In genomic region chr4:139001433-139001832, GRCm38 (mm10) we compare ENCODE assay signal across 9 mouse cellular contexts. TPM values are rescaled to one million over a fixed set of nuclear protein-coding genes. Genes with fewer than 3 reads are reported as not detected.
A peak's percentile ranks its signal among the peaks of the same experiment; 100 is the strongest.
DNase-seq lines count a peak whose midpoint lies in the region; ATAC-seq and TF ChIP-seq lines count a peak whose summit lies in the region.
"Had no signal": no experiment of that assay in that cellular context is flagged by ENCODE, and none has a peak within 500 bp of the region (broad histone marks: within the 10 kb centered on the region; RNA-seq: fewer than 3 reads in every experiment).

No protein-coding gene starts in this region.

- H3K9ac ChIP-seq in lung, embryonic 14.5 days: no peak overlapping the region

- DNase-seq in adrenal gland, adult (ENCODE audit: inconsistent age in 2 of 2, low spot score in 1 of 2): peak; percentile 59 to 78
- DNase-seq in adrenal gland, postnatal 4 days (ENCODE audit: low spot score in 2 of 2): no peak
- peak in 1 of 2 experiments; percentile 27 for DNase-seq in left cerebral cortex, adult 2 months (ENCODE audit: extremely low spot score in 1 of 2, low spot score in 2 of 2)
- DNase-seq in left cerebral cortex, adult 11 months (ENCODE audit: low spot score): no peak
- peak; percentile 18 for DNase-seq in embryonic facial prominence, embryonic 10.5 days (ENCODE audit: low spot score)
- DNase-seq in lung, embryonic 14.5 days: peak; percentile 48
- no peak for DNase-seq in thymus, postnatal 4 days
- no peak for DNase-seq in gastrocnemius, postnatal 10 days

- H3K4me3 ChIP-seq in left cerebral cortex, adult 2 months: no peak overlapping the region
- no peak overlapping the region for H3K4me3 ChIP-seq in embryonic facial prominence, embryonic 10.5 days
- H3K4me3 ChIP-seq in lung, embryonic 14.5 days (ENCODE audit: low read depth, low read length): no peak overlapping the region
- H3K4me3 ChIP-seq: megakaryocyte, embryonic 14.5 days had no signal

- intact Hi-C loops in left cerebral cortex, adult 2 months (cut with DNase I): loop anchor here (5.0 kb wide), 2 partner anchors 66 to 79 kb away; no protein-coding TSS in a partner anchor

- peaks cover 10% of the 10 kb centered on the region for H3K4me1 ChIP-seq in embryonic facial prominence, embryonic 10.5 days
- H3K4me1 ChIP-seq in lung, embryonic 14.5 days (ENCODE audit: insufficient read depth): no peaks in the 10 kb centered on the region

- ATAC-seq in lung, embryonic 14.5 days (ENCODE audit: insufficient read depth): no peak

- H3K4me2 ChIP-seq in lung, embryonic 14.5 days: no peak overlapping the region

- peak; percentile 55 for TF ChIP-seq CTCF in left cerebral cortex, adult 2 months (IDR thresholded peaks at IDR 0.05)
- peak; percentile 55 for TF ChIP-seq CTCF in lung, embryonic 14.5 days (IDR thresholded peaks at IDR 0.05; ENCODE audit: low read depth)

- no peaks in the 10 kb centered on the region for H3K36me3 ChIP-seq in embryonic facial prominence, embryonic 10.5 days (replicated peaks)
- H3K36me3 ChIP-seq in lung, embryonic 14.5 days (ENCODE audit: insufficient read depth): no peaks in the 10 kb centered on the region

- H3K9me3 ChIP-seq in embryonic facial prominence, embryonic 10.5 days: no peaks in the 10 kb centered on the region
- H3K9me3 ChIP-seq in lung, embryonic 14.5 days (ENCODE audit: low read depth, low read length): no peaks in the 10 kb centered on the region

- 34% methylated on average over 6 of the region's 6 CpGs for WGBS in embryonic facial prominence, embryonic 10.5 days
- WGBS in lung, embryonic 14.5 days: 12% methylated on average over 6 of the region's 6 CpGs

- H3K27ac ChIP-seq in left cerebral cortex, adult 2 months: no peak overlapping the region
- no peak overlapping the region for H3K27ac ChIP-seq in embryonic facial prominence, embryonic 10.5 days (replicated peaks)
- H3K27ac ChIP-seq in lung, embryonic 14.5 days (ENCODE audit: low read depth): no peak overlapping the region

- no peaks in the 10 kb centered on the region for H3K27me3 ChIP-seq in embryonic facial prominence, embryonic 10.5 days (replicated peaks; ENCODE audit: low read depth, poor library complexity, severe bottlenecking)
- no peaks in the 10 kb centered on the region for H3K27me3 ChIP-seq in lung, embryonic 14.5 days (ENCODE audit: insufficient read depth, low read length)

RNA-seq across cellular contexts. Expression of gene Tmco4, which starts 28.7 kb away (rescaled TPM):
- total RNA-seq in adrenal gland, postnatal 4 days (2021): 10 to 100 TPM; 16.4 to 20.8 TPM
- total RNA-seq in left cerebral cortex, adult 2 months (2021): 1 to 10 TPM; 2.0 to 3.7 TPM
- 1.1 and 1.6 TPM in 2 replicates for polyA plus RNA-seq in embryonic facial prominence, embryonic 10.5 days (2016; fragmentation: Nextera tagmentation; extraction: Ambion mirVana)
- 2.6 and 3.7 TPM in 2 replicates for polyA plus RNA-seq in lung, embryonic 14.5 days (2014; fragmentation: Nextera tagmentation; extraction: Ambion mirVana)
- 1 to 10 TPM; 3.8 to 4.5 TPM for total RNA-seq in gastrocnemius, postnatal 10 days (2021)

RNA-seq across cellular contexts. Expression of gene Rnf186, which starts 34.5 kb away (rescaled TPM):
- 1 to 10 TPM in 1 of 2 experiments, not detected in 1; 1.2 TPM for total RNA-seq in adrenal gland, postnatal 4 days (2021)
- not detected for total RNA-seq in left cerebral cortex, adult 2 months (2021)
- not detected in 2 replicates for polyA plus RNA-seq in embryonic facial prominence, embryonic 10.5 days (2016; fragmentation: Nextera tagmentation; extraction: Ambion mirVana)
- 0.24 and 0.69 TPM in 2 replicates for polyA plus RNA-seq in lung, embryonic 14.5 days (2014; fragmentation: Nextera tagmentation; extraction: Ambion mirVana)
- total RNA-seq in gastrocnemius, postnatal 10 days (2021): not detected

Comparison
In these comparisons a context has a peak if more than half of its experiments do, and no peak if none do; other contexts are left out.
1. DNase-seq: peak in adrenal gland, adult (2 of 2), embryonic facial prominence, embryonic 10.5 days (single experiment) and lung, embryonic 14.5 days (single experiment); none in adrenal gland, postnatal 4 days (0 of 2), left cerebral cortex, adult 11 months (single experiment), thymus, postnatal 4 days (single experiment) and gastrocnemius, postnatal 10 days (single experiment).